Mouse (Mus musculus) MEL (cell line): Measurements from ENCODE around the gene Cyp1a2. TPM values are rescaled to one million over a fixed set of nuclear protein-coding genes. Genes with fewer than 3 reads are reported as not detected.

Experiments
- DNase-seq: peaks from one replicate; pipeline ENCODE4 v3.0.0; 2011; ENCODE audit warnings: low read depth, low spot score
- H3K27ac ChIP-seq: 2 replicates; pipeline ENCODE4 v1.5.1; 2012; ENCODE audit warnings: low read depth, mild to moderate bottlenecking, control low read depth, low read length, moderate library complexity; ENCODE audit not compliant: control insufficient read depth
- H3K27me3 ChIP-seq, 2 experiments: fragments of 150-350 bp in 1 of 2; sonication (generic) in 1 of 2; 2 replicates each; pipeline ENCODE4 v1.6.1; 2012; ENCODE audit warnings: low read length in 2 of 2, mild to moderate bottlenecking in 2 of 2, improper control_type of control experiment in 1 of 2, moderate library complexity in 1 of 2; ENCODE audit not compliant: insufficient read depth in 2 of 2, control insufficient read depth in 1 of 2
- H3K36me3 ChIP-seq, 2 experiments: 2 replicates each; pipeline ENCODE4 v1.6.1; 2012 to 2014; ENCODE audit warnings: low read length in 2 of 2, improper control_type of control experiment in 1 of 2, inconsistent platforms in 1 of 2, mild to moderate bottlenecking in 1 of 2; ENCODE audit not compliant: insufficient read depth in 2 of 2, control insufficient read depth in 1 of 2
- H3K4me1 ChIP-seq, 2 experiments: fragments of 150-350 bp in 1 of 2; sonication (generic) in 1 of 2; 2 replicates each; pipeline ENCODE4 v1.6.1; 2012; ENCODE audit warnings: low read length in 2 of 2, improper control_type of control experiment in 1 of 2, mild to moderate bottlenecking in 1 of 2; ENCODE audit not compliant: insufficient read depth in 2 of 2, control insufficient read depth in 1 of 2
- H3K4me3 ChIP-seq, 2 experiments: fragments of 150-350 bp in 1 of 2; sonication (generic) in 1 of 2; 2 replicates each; pipeline ENCODE4 v1.5.1; 2012; ENCODE audit warnings: low read depth in 2 of 2, low read length in 2 of 2, mild to moderate bottlenecking in 2 of 2, moderate library complexity in 2 of 2, control low read depth in 1 of 2, improper control_type of control experiment in 1 of 2; ENCODE audit not compliant: control insufficient read depth in 1 of 2, insufficient read depth in 1 of 2
- H3K79me2 ChIP-seq: 2 replicates; pipeline ENCODE4 v1.6.1; 2012; ENCODE audit warnings: mild to moderate bottlenecking, low read length, moderate library complexity; ENCODE audit not compliant: control insufficient read depth, poor library complexity, insufficient read depth
- H3K9ac ChIP-seq: 2 replicates; pipeline ENCODE4 v1.6.1; 2012; ENCODE audit warnings: low read depth, mild to moderate bottlenecking, control low read depth, low read length, moderate library complexity; ENCODE audit not compliant: control insufficient read depth, poor library complexity, severe bottlenecking
- H3K9me3 ChIP-seq: fragments of 150-350 bp; sonication (generic); replicated peaks from 2 replicates; pipeline ENCODE4 v1.6.1; 2012; ENCODE audit warnings: mild to moderate bottlenecking, low read length, improper control_type of control experiment, moderate library complexity; ENCODE audit not compliant: insufficient read depth
- CHD2 ChIP-seq: IDR thresholded peaks from 2 replicates; pipeline ENCODE4 v1.6.1; 2011; ENCODE audit warnings: low read length, improper control_type of control experiment
- CTCF ChIP-seq, 3 experiments: IDR thresholded peaks in 2 of 3; conservative IDR thresholded peaks in 1 of 3; 2 replicates each; pipeline ENCODE4 v1.5.1; 2011 to 2012; ENCODE audit warnings: low read length in 3 of 3, low read depth in 2 of 3, mild to moderate bottlenecking in 2 of 3, improper control_type of control experiment in 1 of 3, inconsistent platforms in 1 of 3, mixed read lengths in 1 of 3, moderate library complexity in 1 of 3; ENCODE audit not compliant: control insufficient read depth in 1 of 3, insufficient read depth in 1 of 3, poor library complexity in 1 of 3, severe bottlenecking in 1 of 3
- E2F4 ChIP-seq: IDR thresholded peaks from 2 replicates; pipeline ENCODE4 v1.6.1; 2011; ENCODE audit warnings: low read depth, low read length, improper control_type of control experiment, borderline replicate concordance
- ELF1 ChIP-seq: IDR thresholded peaks from 2 replicates; pipeline ENCODE4 v1.6.1; 2014; ENCODE audit warnings: low read depth, mild to moderate bottlenecking, inconsistent platforms, low read length, improper control_type of control experiment, moderate library complexity
- EP300 ChIP-seq, 2 experiments: IDR thresholded peaks; 2 replicates each; pipeline ENCODE4 v1.6.1; 2011; ENCODE audit warnings: improper control_type of control experiment in 2 of 2, low read length in 2 of 2, low read depth in 1 of 2, mild to moderate bottlenecking in 1 of 2
- ETS1 ChIP-seq: IDR thresholded peaks from 2 replicates; pipeline ENCODE4 v1.6.1; 2012; ENCODE audit warnings: low read depth, mild to moderate bottlenecking, inconsistent platforms, low read length, improper control_type of control experiment, moderate library complexity
- GATA1 ChIP-seq: IDR thresholded peaks from 2 replicates; pipeline ENCODE4 v1.6.1; 2011; ENCODE audit warnings: low read depth, low read length, improper control_type of control experiment
- KAT2A ChIP-seq: conservative IDR thresholded peaks from 2 replicates; pipeline ENCODE4 v1.6.1; 2012; ENCODE audit warnings: low read depth, low read length, improper control_type of control experiment, inconsistent platforms
- MAFK ChIP-seq: IDR thresholded peaks from 2 replicates; pipeline ENCODE4 v1.6.1; 2011; ENCODE audit warnings: low read depth, mild to moderate bottlenecking, low read length, improper control_type of control experiment, borderline replicate concordance
- MAX ChIP-seq: IDR thresholded peaks from 2 replicates; pipeline ENCODE4 v1.6.1; 2011; ENCODE audit warnings: low read length, improper control_type of control experiment
- MAZ ChIP-seq: IDR thresholded peaks from 2 replicates; pipeline ENCODE4 v1.6.1; 2012; ENCODE audit warnings: low read depth, mild to moderate bottlenecking, inconsistent platforms, low read length, improper control_type of control experiment
- MEF2A ChIP-seq: IDR thresholded peaks from 2 replicates; pipeline ENCODE4 v1.6.1; 2014; ENCODE audit warnings: low read depth, mild to moderate bottlenecking, inconsistent platforms, low read length, improper control_type of control experiment; ENCODE audit not compliant: poor library complexity, insufficient replicate concordance, severe bottlenecking; ENCODE audit errors: extremely low read depth
- MXI1 ChIP-seq: IDR thresholded peaks from 2 replicates; pipeline ENCODE4 v1.6.1; 2011; ENCODE audit warnings: mild to moderate bottlenecking, low read depth, low read length, improper control_type of control experiment
- MYB ChIP-seq: IDR thresholded peaks from 2 replicates; pipeline ENCODE4 v1.6.1; 2011; ENCODE audit warnings: mild to moderate bottlenecking, low read depth, low read length, improper control_type of control experiment
- MYC ChIP-seq: IDR thresholded peaks from 2 replicates; pipeline ENCODE4 v1.6.1; 2011; ENCODE audit warnings: low read depth, mild to moderate bottlenecking, low read length, improper control_type of control experiment, moderate library complexity
- NELFE ChIP-seq: IDR thresholded peaks from 2 replicates; pipeline ENCODE4 v1.6.1; 2011; ENCODE audit warnings: low read depth, low read length, improper control_type of control experiment
- POLR2A ChIP-seq, 2 experiments: IDR thresholded peaks; 2 replicates each; pipeline ENCODE4 v1.6.1; 2011 to 2012; ENCODE audit warnings: low read length in 2 of 2, mild to moderate bottlenecking in 2 of 2, control low read depth in 1 of 2, improper control_type of control experiment in 1 of 2, low read depth in 1 of 2, moderate library complexity in 1 of 2; ENCODE audit not compliant: control insufficient read depth in 1 of 2, insufficient read depth in 1 of 2, poor library complexity in 1 of 2
- POLR2AphosphoS2 ChIP-seq: IDR thresholded peaks from 2 replicates; pipeline ENCODE4 v1.6.1; 2011; ENCODE audit warnings: low read length, improper control_type of control experiment
- RAD21 ChIP-seq: IDR thresholded peaks from 2 replicates; pipeline ENCODE4 v1.6.1; 2011; ENCODE audit warnings: mild to moderate bottlenecking, low read depth, low read length, improper control_type of control experiment
- RCOR1 ChIP-seq: IDR thresholded peaks from 2 replicates; pipeline ENCODE4 v1.6.1; 2012; ENCODE audit warnings: low read depth, mild to moderate bottlenecking, inconsistent platforms, low read length, improper control_type of control experiment
- SIN3A ChIP-seq: IDR thresholded peaks from 2 replicates; pipeline ENCODE4 v1.6.1; 2012; ENCODE audit warnings: low read length, improper control_type of control experiment, inconsistent platforms
- SMC3 ChIP-seq: IDR thresholded peaks from 2 replicates; pipeline ENCODE4 v1.6.1; 2011; ENCODE audit warnings: low read depth, low read length, improper control_type of control experiment
- TAL1 ChIP-seq: IDR thresholded peaks from 2 replicates; pipeline ENCODE4 v1.6.1; 2012; ENCODE audit warnings: mild to moderate bottlenecking, inconsistent platforms, low read length, moderate library complexity, mixed read lengths
- TBP ChIP-seq: IDR thresholded peaks from 2 replicates; pipeline ENCODE4 v1.8.0; 2011; ENCODE audit warnings: low read depth, low read length, improper control_type of control experiment
- UBTF ChIP-seq: IDR thresholded peaks from 2 replicates; pipeline ENCODE4 v1.6.1; 2012; ENCODE audit warnings: low read depth, mild to moderate bottlenecking, inconsistent platforms, low read length, improper control_type of control experiment, moderate library complexity, borderline replicate concordance; ENCODE audit not compliant: insufficient read depth
- USF1 ChIP-seq: IDR thresholded peaks from 2 replicates; pipeline ENCODE4 v1.6.1; 2014; ENCODE audit warnings: low read depth, mild to moderate bottlenecking, inconsistent platforms, low read length, improper control_type of control experiment, moderate library complexity
- ZKSCAN1 ChIP-seq: IDR thresholded peaks from 2 replicates; pipeline ENCODE4 v1.6.1; 2012; ENCODE audit warnings: low read depth, mild to moderate bottlenecking, inconsistent platforms, low read length, improper control_type of control experiment, moderate library complexity
- ZNF384 ChIP-seq: IDR thresholded peaks from 2 replicates; pipeline ENCODE4 v1.6.1; 2012; ENCODE audit warnings: low read depth, mild to moderate bottlenecking, inconsistent platforms, low read length, improper control_type of control experiment
- polyA plus RNA-seq, 2 experiments: library from polyadenylated mRNA; stranded (reverse) in 1 of 2; unstranded in 1 of 2; fragments of >175 nt in 1 of 2; fragments of >200 nt in 1 of 2; gene quantifications; 2 replicates each; pipeline versions ENCODE4 v1.2.1 to v1.2.4; 2012; ENCODE audit warnings: low replicate concordance in 2 of 2, low read depth in 1 of 2; ENCODE audit not compliant: insufficient read length in 2 of 2, insufficient read depth in 1 of 2, missing spikeins in 1 of 2
- total RNA-seq: library from RNA; depleted of rRNA; stranded (reverse); fragments of 300-350 nt; gene quantifications from 2 replicates; pipeline ENCODE4 v1.2.3, GENCODE M21; 2012

Cyp1a2 gene
- total and polyA plus RNA-seq, 3 experiments = not detected

GRCm38 (mm10) chr9:57652351-57652750 lies 31.2 kb downstream of the Cyp1a2 start:
- no peak overlapping the region for H3K4me3 ChIP-seq
- H3K9ac ChIP-seq = no peak overlapping the region
- no peak for DNase-seq
- H3K27me3 ChIP-seq = no peaks in the 10 kb centered on the region
- H3K9me3 ChIP-seq = no peaks in the 10 kb centered on the region
- TF ChIP-seq CTCF (IDR thresholded peaks at IDR 0.05 in 2 of 3, conservative IDR thresholded peaks at IDR 0.05 in 1 of 3; ENCODE audit: control insufficient read depth in 1 of 3, insufficient read depth in 1 of 3, low read depth in 2 of 3, low read length in 3 of 3, poor library complexity in 1 of 3, severe bottlenecking in 1 of 3) (no peak), ZNF384 (no peak), USF1 (no peak), TBP (no peak), ZKSCAN1 (no peak), MAX (no peak), MEF2A (no peak), KAT2A (no peak), TAL1 (no peak), POLR2AphosphoS2 (no peak), POLR2A (IDR thresholded peaks at IDR 0.05; ENCODE audit: control insufficient read depth in 1 of 2, insufficient read depth in 1 of 2, low read depth in 1 of 2, low read length in 2 of 2, poor library complexity in 1 of 2) (no peak), E2F4 (no peak), MYB (no peak), MYC (no peak), MAFK (no peak), MAZ (no peak), RAD21 (no peak)
- H3K79me2 ChIP-seq = no peaks in the 10 kb centered on the region
- H3K36me3 ChIP-seq = peaks cover 0 to 19% of the 10 kb centered on the region in 2 experiments; a peak in 2 of 4 replicates
- H3K27ac ChIP-seq = no peak overlapping the region
- H3K4me1 ChIP-seq = peaks cover 5 to 28% of the 10 kb centered on the region in 2 experiments

- Histone ChIP-seq H3K9me3 (no peaks in the 10 kb centered on the region), H3K9ac (peak overlapping the region; percentile 70), H3K4me3 (peak overlapping the region; percentile 4 to 31; a peak in 3 of 4 replicates), H3K36me3 (peaks cover 0 to 27% of the 10 kb centered on the region in 2 experiments; a peak in 2 of 4 replicates), H3K79me2 (no peaks in the 10 kb centered on the region), H3K27ac (peak overlapping the region; percentile 94), H3K4me1 (peaks cover 14 to 38% of the 10 kb centered on the region in 2 experiments), H3K27me3 (no peaks in the 10 kb centered on the region)
- DNase-seq = peak; percentile 90
- TF ChIP-seq KAT2A (no peak), NELFE (peak; percentile 61), GATA1 (peak; percentile 6; the same call in 1 of the 2 replicates), SIN3A (peak; percentile 68), ELF1 (peak; percentile 60), MAZ (0 out of 2 replicates have a peak, but pooled peaks have one; percentile 12), MYB (no peak), POLR2A (IDR thresholded peaks at IDR 0.05; ENCODE audit: control insufficient read depth in 1 of 2, insufficient read depth in 1 of 2, low read depth in 1 of 2, low read length in 2 of 2, poor library complexity in 1 of 2) (peak; percentile 44 to 76; a peak in 2 of 4 replicates), MXI1 (peak; percentile 55; the same call in 1 of the 2 replicates), SMC3 (no peak), TAL1 (0 out of 2 replicates have a peak, but pooled peaks have one; percentile 4), MYC (0 out of 2 replicates have a peak, but pooled peaks have one; percentile 64), MAX (0 out of 2 replicates have a peak, but pooled peaks have one; percentile 32), ZNF384 (no peak), EP300 (IDR thresholded peaks at IDR 0.05; ENCODE audit: low read depth in 1 of 2, low read length in 2 of 2) (peak; percentile 42 to 45; a peak in 3 of 4 replicates), RCOR1 (peak; percentile 70), CHD2 (0 out of 2 replicates have a peak, but pooled peaks have one; percentile 18), UBTF (no peak), TBP (peak; percentile 68), ETS1 (peak; percentile 43; the same call in 1 of the 2 replicates)
Measured at GRCm38 (mm10) chr9:57650786-57651311, 32.7 kb downstream of the Cyp1a2 start.
